Mouse (Mus musculus): ENCODE measurements around the gene Leo1.

DNA sequence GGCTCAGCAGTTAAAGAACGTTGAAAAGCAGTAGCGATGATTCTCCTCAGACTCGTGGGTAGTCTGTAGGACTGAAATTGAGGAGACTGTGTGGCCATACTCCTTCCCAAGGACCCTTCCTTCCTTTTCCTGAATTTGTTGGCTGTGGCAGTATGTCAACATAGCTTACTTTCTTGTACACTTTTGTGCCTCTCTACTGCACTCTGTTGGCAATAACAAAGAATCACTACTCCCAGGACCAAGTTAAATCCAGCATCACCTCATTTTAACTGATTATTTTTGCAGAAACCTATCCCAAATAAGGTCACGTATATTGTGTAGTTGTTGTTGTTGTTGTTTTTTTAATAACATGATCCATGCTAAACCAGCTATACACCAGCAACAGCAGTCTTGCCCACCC is 25.3 kb downstream of the Leo1 start:
- no peak for TF ChIP-seq CTCF (IDR thresholded peaks at IDR 0.05; ENCODE audit: low read depth)
- TF ChIP-seq EP300 (IDR thresholded peaks at IDR 0.05; ENCODE audit: low read depth): no peak

All from liver, embryonic 14.5 days (tissue).